Mouse (Mus musculus) brain, embryonic 14.5 days (tissue): ENCODE measurements around the gene Sdc3.

Experiments
- CTCF ChIP-seq: fragments of 200-500 bp; IDR thresholded peaks from 2 replicates; pipeline ENCODE4 v1.5.1; 2012; ENCODE audit warnings: inconsistent platforms, mild to moderate bottlenecking, moderate library complexity, borderline replicate concordance; ENCODE audit not compliant: insufficient read depth, insufficient read length; ENCODE audit errors: extremely low read depth
- POLR2A ChIP-seq: fragments of 200-500 bp; IDR thresholded peaks from 2 replicates; pipeline ENCODE4 v1.6.1; 2012; ENCODE audit warnings: mild to moderate bottlenecking, inconsistent platforms, borderline replicate concordance; ENCODE audit not compliant: poor library complexity, insufficient read depth, insufficient read length, severe bottlenecking; ENCODE audit errors: extremely low read depth

DNA sequence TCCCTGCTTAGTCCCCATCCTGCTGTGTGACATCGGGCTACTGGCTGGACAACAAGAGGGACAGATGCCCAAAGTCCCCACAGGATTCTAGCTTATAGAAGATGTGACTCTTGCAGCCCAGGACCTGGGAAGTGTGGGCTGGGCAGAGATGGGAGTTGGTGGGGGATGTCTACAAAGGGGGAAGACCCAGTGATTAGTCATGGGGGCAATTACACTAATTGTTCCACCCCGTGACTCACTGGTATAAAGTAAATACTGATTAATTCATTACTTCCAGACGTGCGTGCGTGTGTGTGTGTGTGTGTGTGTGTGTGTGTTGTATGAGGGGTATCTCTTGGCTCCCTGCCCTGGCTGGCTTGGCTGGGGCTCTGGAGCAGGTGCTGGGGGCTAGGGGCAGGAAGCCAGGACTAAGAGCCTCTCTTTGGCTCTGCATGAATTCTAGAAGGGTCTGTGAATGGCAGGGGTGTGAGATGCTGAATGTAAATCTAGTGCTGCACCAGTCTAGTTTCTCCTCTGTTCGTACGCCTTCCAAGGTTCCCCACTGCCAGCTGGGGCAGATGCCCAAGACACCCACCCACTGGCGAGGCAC, 22.5 kb downstream of the Sdc3 start:
- no peak for TF ChIP-seq CTCF
- no peak for TF ChIP-seq POLR2A
